Mouse (Mus musculus) midbrain, postnatal 0 days (tissue): Measurements from ENCODE around the gene Plekhg1. TPM values are rescaled to one million over a fixed set of nuclear protein-coding genes. Genes with fewer than 3 reads are reported as not detected.

Experiments used
- ATAC-seq: fragments of 200-750 bp; cut with Nextera tagmentation; 2 replicates; pipeline ENCODE4 v1.8.0; 2017; ENCODE audit warnings: moderate number of reproducible peaks, mild to moderate bottlenecking, moderate TSS enrichment, moderate library complexity; ENCODE audit not compliant: low FRiP score
- DNase-seq: peaks from one replicate; pipeline ENCODE4 v3.0.0-alpha.2; 2015; ENCODE audit warnings: low spot score
- H3K27ac ChIP-seq: fragments of 300-500 bp; sonication (generic); 2 replicates; pipeline ENCODE4 v1.5.1; 2014; ENCODE audit warnings: low read depth, mild to moderate bottlenecking, low read length, mixed read lengths
- H3K27me3 ChIP-seq: fragments of 300-500 bp; sonication (generic); 2 replicates; pipeline ENCODE4 v1.6.1; 2014; ENCODE audit warnings: low read length, control low read depth, mixed read lengths; ENCODE audit not compliant: insufficient read depth
- H3K36me3 ChIP-seq: fragments of 300-500 bp; sonication (generic); 2 replicates; pipeline ENCODE4 v1.6.1; 2014; ENCODE audit warnings: low read length, control low read depth, mixed read lengths; ENCODE audit not compliant: insufficient read depth
- H3K4me1 ChIP-seq: fragments of 300-500 bp; sonication (generic); 2 replicates; pipeline ENCODE4 v1.6.1; 2014; ENCODE audit warnings: mild to moderate bottlenecking, control low read depth, antibody characterized with exemption, low read length, mixed read lengths; ENCODE audit not compliant: insufficient read depth
- H3K4me2 ChIP-seq: fragments of 300-500 bp; sonication (generic); 2 replicates; pipeline ENCODE4 v1.6.1; 2014; ENCODE audit warnings: low read depth, mild to moderate bottlenecking, low read length, mixed read lengths; ENCODE audit not compliant: poor library complexity, severe bottlenecking
- H3K4me3 ChIP-seq: fragments of 300-500 bp; sonication (generic); 2 replicates; pipeline ENCODE4 v1.5.1; 2014; ENCODE audit warnings: low read depth, mild to moderate bottlenecking, low read length, moderate library complexity
- H3K9ac ChIP-seq: fragments of 300-500 bp; sonication (generic); replicated peaks from 2 replicates; pipeline ENCODE4 v1.6.1; 2014; ENCODE audit warnings: mild to moderate bottlenecking, low read length, moderate library complexity, mixed read lengths; ENCODE audit not compliant: poor library complexity, severe bottlenecking
- H3K9me3 ChIP-seq: fragments of 300-500 bp; sonication (generic); 2 replicates; pipeline ENCODE4 v1.6.1; 2016; ENCODE audit warnings: low read length, control low read depth
- CTCF ChIP-seq: IDR thresholded peaks from 2 replicates; pipeline ENCODE4 v1.5.1; 2016; ENCODE audit warnings: antibody characterized with exemption, mild to moderate bottlenecking
- WGBS: fragments of 180-500 bp; shearing (Covaris S2); extraction: QIAGEN DNeasy Blood & Tissue Kit; methylation state at CpG from one replicate; pipeline ENCODE4 v1.1.7; 2014; 5-methylcytosine and 5-hydroxymethylcytosine counted together
- polyA plus RNA-seq: library from polyadenylated mRNA; unstranded; fragments of >200 nt; fragmentation: Nextera tagmentation; extraction: Ambion mirVana; gene quantifications from 2 replicates; pipeline ENCODE4 v1.2.1, GENCODE M21; 2015
- total RNA-seq: library from RNA; depleted of rRNA; stranded (reverse); fragments of >200 nt; gene quantifications from 2 replicates; pipeline ENCODE4 v1.2.3, GENCODE M21; 2014

The Plekhg1 gene
- total and polyA plus RNA-seq, 2 experiments from 2014 or later = 5.7 to 17.1 TPM

DNA sequence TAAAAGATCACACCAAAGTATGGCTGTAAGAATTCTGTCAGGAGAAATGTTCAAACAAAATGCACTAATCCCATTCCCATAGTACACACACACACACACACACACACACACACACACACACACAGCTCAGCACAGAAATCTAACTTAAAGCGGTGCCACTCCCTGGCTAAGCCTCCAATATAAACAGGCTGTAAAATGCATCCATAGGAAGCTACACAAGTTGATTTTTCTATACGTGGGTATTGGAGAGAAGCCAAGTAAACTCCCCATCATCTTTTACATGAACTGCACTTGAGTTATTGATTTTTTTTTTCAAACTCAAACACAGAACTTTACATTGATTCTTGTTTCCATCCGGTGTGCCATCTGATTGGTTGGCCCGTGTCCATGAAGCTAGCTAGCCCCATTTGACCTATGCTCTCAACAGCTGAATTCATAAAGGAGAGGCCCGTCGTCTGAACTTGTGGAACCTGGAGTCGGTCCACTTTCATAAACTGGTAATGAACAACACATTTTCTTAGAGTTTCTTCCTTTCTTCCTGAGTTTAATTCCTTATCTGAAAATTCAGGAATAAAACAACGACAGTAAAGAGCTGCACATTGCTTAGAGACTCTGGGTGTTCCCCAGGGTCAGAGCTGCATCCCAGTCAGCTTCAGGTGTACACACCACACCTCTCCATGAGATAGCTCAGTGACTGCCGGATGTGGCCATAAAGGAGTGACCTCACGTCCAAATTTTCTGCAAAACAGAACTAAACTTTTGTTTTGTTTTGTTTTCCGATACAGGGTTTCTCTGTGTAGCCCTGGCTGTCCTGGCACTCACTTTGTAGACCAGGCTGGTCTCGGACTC, 39.7 kb upstream of the Plekhg1 start:
- TF ChIP-seq CTCF = no peak
- Histone ChIP-seq H3K4me3 (no peak overlapping the region), H3K36me3 (no peaks in the 10 kb centered on the region), H3K4me1 (no peaks in the 10 kb centered on the region), H3K27me3 (no peaks in the 10 kb centered on the region), H3K9me3 (no peaks in the 10 kb centered on the region), H3K27ac (no peak overlapping the region), H3K4me2 (no peak overlapping the region), H3K9ac (no peak overlapping the region)
- 81% methylated on average over 12 of the region's 12 CpGs for WGBS
- DNase-seq (no peak), ATAC-seq (no peak)

- DNase-seq = no peak
- H3K4me3 ChIP-seq = no peak overlapping the region
- H3K36me3 ChIP-seq = no peaks in the 10 kb centered on the region
- no peak overlapping the region for H3K27ac ChIP-seq
- no peak overlapping the region for H3K4me2 ChIP-seq
- H3K27me3 ChIP-seq = no peaks in the 10 kb centered on the region
- 89% methylated on average over 4 of the region's 4 CpGs for WGBS
- no peak overlapping the region for H3K9ac ChIP-seq
- no peak for TF ChIP-seq CTCF
- H3K9me3 ChIP-seq = no peaks in the 10 kb centered on the region
- no peaks in the 10 kb centered on the region for H3K4me1 ChIP-seq
- ATAC-seq = no peak
These were observed 38.3 kb upstream of the Plekhg1 start for GRCm38 (mm10) chr10:3701832-3702231.

GRCm38 (mm10) chr10:3702585-3702984, 37.6 kb upstream of the Plekhg1 start:
- Histone ChIP-seq H3K9ac (no peak overlapping the region), H3K27ac (no peak overlapping the region), H3K4me1 (no peaks in the 10 kb centered on the region), H3K27me3 (no peaks in the 10 kb centered on the region), H3K9me3 (no peaks in the 10 kb centered on the region), H3K36me3 (no peaks in the 10 kb centered on the region), H3K4me2 (no peak overlapping the region), H3K4me3 (no peak overlapping the region)
- DNase-seq = no peak
- WGBS = 73% methylated on average over 2 of the region's 2 CpGs
- no peak for TF ChIP-seq CTCF
- ATAC-seq = no peak

DNA sequence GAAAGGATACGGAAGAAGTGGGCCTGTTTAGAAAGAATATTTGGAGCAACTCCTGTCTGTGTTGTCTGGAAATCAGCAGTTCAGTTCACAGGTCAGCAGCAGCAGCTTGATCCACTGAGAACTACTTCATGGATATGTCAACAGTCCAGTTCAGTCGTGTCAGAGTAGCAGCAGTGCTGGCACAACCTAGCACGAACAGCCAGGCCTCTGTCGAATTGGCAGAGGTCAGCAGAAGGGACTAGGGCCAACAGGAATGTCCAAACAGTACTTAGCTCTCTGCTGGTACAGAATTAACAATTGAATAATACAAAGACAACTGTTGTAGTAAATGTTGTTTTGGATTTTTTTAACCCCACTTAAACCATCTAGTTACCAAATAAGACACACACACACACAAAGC, 33.9 kb upstream of the Plekhg1 start:
- Histone ChIP-seq H3K4me2 (no peak overlapping the region), H3K4me1 (no peaks in the 10 kb centered on the region), H3K9me3 (no peaks in the 10 kb centered on the region), H3K27ac (no peak overlapping the region), H3K4me3 (no peak overlapping the region), H3K9ac (no peak overlapping the region), H3K27me3 (no peaks in the 10 kb centered on the region), H3K36me3 (no peaks in the 10 kb centered on the region)
- no peak for TF ChIP-seq CTCF
- WGBS = 73% methylated on average over 4 of the region's 4 CpGs
- DNase-seq = no peak
- no peak for ATAC-seq

DNA sequence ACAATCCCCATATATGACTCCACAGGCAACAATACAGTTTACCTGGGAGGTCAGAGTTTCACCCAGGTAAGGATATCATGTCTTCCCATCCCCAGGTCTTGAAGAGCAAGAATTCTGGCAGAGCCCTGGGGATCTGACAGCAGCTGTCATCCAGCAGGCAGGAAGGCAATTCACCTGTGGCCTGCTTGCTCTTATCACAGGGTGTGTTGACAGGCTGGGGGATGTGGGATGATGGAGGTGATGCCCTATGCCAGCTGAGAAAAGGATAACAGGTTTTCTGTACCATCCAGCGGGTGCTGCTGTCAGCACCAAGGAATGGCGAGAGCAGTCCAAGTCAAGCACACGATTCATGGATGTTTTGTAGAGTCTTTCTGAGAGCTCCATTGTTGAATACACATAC, 30.1 kb upstream of the Plekhg1 start:
- H3K27me3 ChIP-seq = no peaks in the 10 kb centered on the region
- H3K4me1 ChIP-seq = no peaks in the 10 kb centered on the region
- DNase-seq = no peak
- no peaks in the 10 kb centered on the region for H3K36me3 ChIP-seq
- TF ChIP-seq CTCF = no peak
- H3K4me3 ChIP-seq = no peak overlapping the region
- 90% methylated on average over 3 of the region's 3 CpGs for WGBS
- no peaks in the 10 kb centered on the region for H3K9me3 ChIP-seq
- H3K9ac ChIP-seq = no peak overlapping the region
- ATAC-seq = no peak
- no peak overlapping the region for H3K4me2 ChIP-seq
- H3K27ac ChIP-seq = no peak overlapping the region

GRCm38 (mm10) chr10:3715302-3715943, 24.7 kb upstream of the Plekhg1 start:
- TF ChIP-seq CTCF = no peak
- ATAC-seq = 0 out of 2 replicates have a peak, but pooled peaks have one; percentile 23
- DNase-seq = peak; percentile 39
- Histone ChIP-seq H3K27me3 (no peaks in the 10 kb centered on the region), H3K4me1 (no peaks in the 10 kb centered on the region), H3K4me3 (no peak overlapping the region), H3K36me3 (no peaks in the 10 kb centered on the region), H3K9me3 (no peaks in the 10 kb centered on the region), H3K4me2 (no peak overlapping the region), H3K9ac (no peak overlapping the region), H3K27ac (no peak overlapping the region)
- 67% methylated on average over 3 of the region's 3 CpGs for WGBS
